Mouse (Mus musculus) olfactory bulb, adult 2 months (tissue): ENCODE data around the gene Cdx2.

Source experiments
- CTCF ChIP-seq: fragments of 200-500 bp; IDR thresholded peaks from 2 replicates; pipeline ENCODE4 v1.5.1; 2012; ENCODE audit warnings: low read depth, mild to moderate bottlenecking, low read length, moderate library complexity; ENCODE audit not compliant: insufficient read depth
- POLR2A ChIP-seq: fragments of 200-500 bp; IDR thresholded peaks from 2 replicates; pipeline ENCODE4 v1.6.1; 2012; ENCODE audit warnings: mild to moderate bottlenecking, low read depth, low read length, moderate library complexity; ENCODE audit not compliant: insufficient read depth

- TF ChIP-seq POLR2A = no peak
- no peak for TF ChIP-seq CTCF
Measured at GRCm38 (mm10) chr5:147329946-147330345, 22.9 kb upstream of the Cdx2 start.
